13 mouse cellular contexts compared by ENCODE assay signal in genomic region chr3:37596519-37596918, GRCm38 (mm10). TPM values are rescaled to one million over a fixed set of nuclear protein-coding genes. Genes with fewer than 3 reads are reported as not detected.
DNase-seq lines count a peak whose midpoint lies in the region; ATAC-seq and TF ChIP-seq lines count a peak whose summit lies in the region.
"Had no signal": no experiment of that assay in that cellular context is flagged by ENCODE, and none has a peak within 500 bp of the region (broad histone marks: within the 10 kb centered on the region; RNA-seq: fewer than 3 reads in every experiment).

No protein-coding gene starts in this region.

- H3K4me2 ChIP-seq in heart, embryonic 11.5 days: no peak overlapping the region
- no peak overlapping the region for H3K4me2 ChIP-seq in midbrain, embryonic 15.5 days
- no peak overlapping the region for H3K4me2 ChIP-seq in stomach, postnatal 0 days (replicated peaks; ENCODE audit: low read depth)
- no peak overlapping the region for H3K4me2 ChIP-seq in midbrain, embryonic 13.5 days (replicated peaks)
- H3K4me2 ChIP-seq: lung, embryonic 15.5 days; neural tube, embryonic 15.5 days had no signal

- H3K27ac ChIP-seq in heart, embryonic 11.5 days (ENCODE audit: low read depth, low read length): no peak overlapping the region
- H3K27ac ChIP-seq in midbrain, embryonic 10.5 days (replicated peaks): peak overlapping the region; percentile 10; the same call in 1 of the 2 replicates
- H3K27ac ChIP-seq in midbrain, embryonic 15.5 days: no peak overlapping the region
- no peak overlapping the region; the same call in 1 of the 2 replicates for H3K27ac ChIP-seq in stomach, postnatal 0 days (replicated peaks)
- H3K27ac ChIP-seq in midbrain, embryonic 13.5 days: no peak overlapping the region
- H3K27ac ChIP-seq: hindbrain, postnatal 0 days; lung, embryonic 15.5 days; neural tube, embryonic 15.5 days had no signal

- no peaks in the 10 kb centered on the region for H3K36me3 ChIP-seq in heart, embryonic 11.5 days (ENCODE audit: control insufficient read depth, insufficient read depth, low read length)
- no peaks in the 10 kb centered on the region for H3K36me3 ChIP-seq in midbrain, embryonic 10.5 days
- no peaks in the 10 kb centered on the region for H3K36me3 ChIP-seq in midbrain, embryonic 15.5 days (replicated peaks)
- no peaks in the 10 kb centered on the region for H3K36me3 ChIP-seq in stomach, postnatal 0 days (ENCODE audit: control insufficient read depth, insufficient read depth, low read length)
- no peaks in the 10 kb centered on the region for H3K36me3 ChIP-seq in midbrain, embryonic 13.5 days
- H3K36me3 ChIP-seq: lung, embryonic 15.5 days; neural tube, embryonic 15.5 days had no signal

- H3K9me3 ChIP-seq in heart, embryonic 11.5 days (replicated peaks; ENCODE audit: control insufficient read depth, low read length): no peaks in the 10 kb centered on the region
- no peaks in the 10 kb centered on the region for H3K9me3 ChIP-seq in midbrain, embryonic 10.5 days (replicated peaks)
- H3K9me3 ChIP-seq in midbrain, embryonic 15.5 days: no peaks in the 10 kb centered on the region
- H3K9me3 ChIP-seq in stomach, postnatal 0 days (ENCODE audit: control insufficient read depth, low read length): no peaks in the 10 kb centered on the region
- H3K9me3 ChIP-seq in midbrain, embryonic 13.5 days: no peaks in the 10 kb centered on the region
- H3K9me3 ChIP-seq: lung, embryonic 15.5 days; neural tube, embryonic 15.5 days had no signal

- H3K9ac ChIP-seq in heart, embryonic 11.5 days (ENCODE audit: low read depth, low read length): no peak overlapping the region
- H3K9ac ChIP-seq in midbrain, embryonic 15.5 days: no peak overlapping the region
- no peak overlapping the region for H3K9ac ChIP-seq in stomach, postnatal 0 days (ENCODE audit: low read length)
- no peak overlapping the region for H3K9ac ChIP-seq in midbrain, embryonic 13.5 days (replicated peaks)
- H3K9ac ChIP-seq: lung, embryonic 15.5 days; neural tube, embryonic 15.5 days had no signal

- no peak for TF ChIP-seq CTCF in stomach, postnatal 0 days (IDR thresholded peaks at IDR 0.05; ENCODE audit: low read depth)

- no peak for TF ChIP-seq EP300 in stomach, postnatal 0 days (optimal IDR thresholded peaks at IDR 0.05)

- H3K27me3 ChIP-seq in heart, embryonic 11.5 days (ENCODE audit: control insufficient read depth, insufficient read depth, low read length): no peaks in the 10 kb centered on the region
- no peaks in the 10 kb centered on the region for H3K27me3 ChIP-seq in midbrain, embryonic 10.5 days (ENCODE audit: low read depth, poor library complexity, severe bottlenecking)
- H3K27me3 ChIP-seq in midbrain, embryonic 15.5 days (replicated peaks): no peaks in the 10 kb centered on the region
- H3K27me3 ChIP-seq in stomach, postnatal 0 days (ENCODE audit: control insufficient read depth, insufficient read depth, low read length): no peaks in the 10 kb centered on the region
- H3K27me3 ChIP-seq in midbrain, embryonic 13.5 days: no peaks in the 10 kb centered on the region
- H3K27me3 ChIP-seq: lung, embryonic 15.5 days; neural tube, embryonic 15.5 days had no signal

- ATAC-seq in heart, embryonic 11.5 days (replicated peaks; ENCODE audit: insufficient number of reproducible peaks, low FRiP score, low TSS enrichment): no peak
- no peak for ATAC-seq in midbrain, embryonic 15.5 days (replicated peaks)
- 0 out of 2 replicates have a peak, but pooled peaks have one; percentile 51 for ATAC-seq in stomach, postnatal 0 days (ENCODE audit: low FRiP score, low TSS enrichment)
- no peak for ATAC-seq in midbrain, embryonic 13.5 days
- ATAC-seq: hindbrain, postnatal 0 days had no signal

- intact Hi-C loops in gastrocnemius, postnatal 14 days (cut with DNase I; ENCODE audit: low total_unique reads): no loop called here

- DNase-seq in heart, adult 11 months: peak; percentile 88
- no peak for DNase-seq in midbrain, embryonic 10.5 days (ENCODE audit: low spot score)
- peak; percentile 39 for DNase-seq in forelimb bud, embryonic 11.5 days (ENCODE audit: low read depth, low spot score)
- no peak for DNase-seq in stomach, postnatal 0 days (ENCODE audit: low spot score)
- no peak for DNase-seq in gastrocnemius, postnatal 14 days
- DNase-seq: right cerebral cortex, adult 18-20 months had no signal

- 0 out of 2 replicates have a peak, but pooled peaks cover 6% of the 10 kb centered on the region for H3K4me1 ChIP-seq in heart, embryonic 11.5 days (ENCODE audit: control insufficient read depth, insufficient read depth, low read length)
- H3K4me1 ChIP-seq in midbrain, embryonic 10.5 days: peaks cover 13% of the 10 kb centered on the region
- H3K4me1 ChIP-seq in midbrain, embryonic 15.5 days: no peaks in the 10 kb centered on the region
- H3K4me1 ChIP-seq in stomach, postnatal 0 days (replicated peaks; ENCODE audit: control insufficient read depth, insufficient read depth): no peaks in the 10 kb centered on the region
- no peaks in the 10 kb centered on the region for H3K4me1 ChIP-seq in midbrain, embryonic 13.5 days (replicated peaks)
- H3K4me1 ChIP-seq: neural tube, embryonic 15.5 days had no signal

- WGBS in heart, embryonic 11.5 days (ENCODE audit: insufficient replicate concordance): 65% methylated on average over 6 of the region's 6 CpGs
- 70% methylated on average over 6 of the region's 6 CpGs for WGBS in midbrain, embryonic 10.5 days
- WGBS in midbrain, embryonic 15.5 days: 65% methylated on average over 6 of the region's 6 CpGs
- WGBS in stomach, postnatal 0 days: 57% methylated on average over 6 of the region's 6 CpGs
- WGBS in midbrain, embryonic 13.5 days: 69% methylated on average over 6 of the region's 6 CpGs

- no peak overlapping the region for H3K4me3 ChIP-seq in heart, embryonic 11.5 days (ENCODE audit: low read depth, low read length)
- no peak overlapping the region for H3K4me3 ChIP-seq in midbrain, embryonic 10.5 days
- no peak overlapping the region for H3K4me3 ChIP-seq in midbrain, embryonic 15.5 days
- no peak overlapping the region for H3K4me3 ChIP-seq in stomach, postnatal 0 days (ENCODE audit: low read depth, low read length)
- no peak overlapping the region for H3K4me3 ChIP-seq in midbrain, embryonic 13.5 days (replicated peaks)
- H3K4me3 ChIP-seq: lung, embryonic 15.5 days; megakaryocyte, embryonic 14.5 days; neural tube, embryonic 15.5 days had no signal

RNA-seq across cellular contexts. Expression of gene Spry1, which starts 43.2 kb away (rescaled TPM):
- 4.8 and 6.3 TPM in 2 replicates for polyA plus RNA-seq in heart, embryonic 11.5 days (2014; fragmentation: Nextera tagmentation; extraction: Ambion mirVana)
- 18.2 and 19.6 TPM in 2 replicates for polyA plus RNA-seq in midbrain, embryonic 10.5 days (2016; fragmentation: Nextera tagmentation; extraction: Ambion mirVana)
- 7.1 and 7.9 TPM in 2 replicates for polyA plus RNA-seq in midbrain, embryonic 15.5 days (2015; fragmentation: Nextera tagmentation; extraction: Ambion mirVana)
- 9.4 and 14.1 TPM in 2 replicates for polyA plus RNA-seq in stomach, postnatal 0 days (2015; fragmentation: Nextera tagmentation; extraction: Ambion mirVana)
- 5.8 and 7.3 TPM in 2 replicates for polyA plus RNA-seq in midbrain, embryonic 13.5 days (2015; fragmentation: Nextera tagmentation; extraction: Ambion mirVana)
- 10 to 100 TPM; 33.1 to 39.9 TPM for total RNA-seq in gastrocnemius, postnatal 14 days (2021)

Comparison
In these comparisons a context has a peak if more than half of its experiments do, and no peak if none do; other contexts are left out.
1. DNase-seq: peak in heart, adult 11 months (single experiment) and forelimb bud, embryonic 11.5 days (single experiment); none in midbrain, embryonic 10.5 days (single experiment), stomach, postnatal 0 days (single experiment) and gastrocnemius, postnatal 14 days (single experiment).